In genomic region chr10:53580621-53581081, GRCm38 (mm10) we compare ENCODE assay signal across 8 mouse cellular contexts. TPM values are rescaled to one million over a fixed set of nuclear protein-coding genes. Genes with fewer than 3 reads are reported as not detected.
DNase-seq lines count a peak whose midpoint lies in the region; ATAC-seq lines count a peak whose summit lies in the region.

No protein-coding gene starts in this region.

- H3K27me3 ChIP-seq in embryonic facial prominence, embryonic 10.5 days (replicated peaks; ENCODE audit: low read depth, poor library complexity, severe bottlenecking) = no peaks in the 10 kb centered on the region
- no peaks in the 10 kb centered on the region for H3K27me3 ChIP-seq in intestine, embryonic 15.5 days (replicated peaks)

- peak overlapping the region; percentile 34; the same call in 1 of the 2 replicates for H3K9ac ChIP-seq in intestine, embryonic 15.5 days

- H3K4me3 ChIP-seq in embryonic facial prominence, embryonic 10.5 days = peak overlapping the region; percentile 53
- H3K4me3 ChIP-seq in intestine, embryonic 15.5 days (replicated peaks) = peak overlapping the region; percentile 40

- 11% methylated on average over 14 of the region's 14 CpGs for WGBS in embryonic facial prominence, embryonic 10.5 days
- WGBS in intestine, embryonic 15.5 days = 14% methylated on average over 14 of the region's 14 CpGs

- H3K9me3 ChIP-seq in embryonic facial prominence, embryonic 10.5 days = no peaks in the 10 kb centered on the region
- H3K9me3 ChIP-seq in intestine, embryonic 15.5 days = no peaks in the 10 kb centered on the region

- H3K4me1 ChIP-seq in embryonic facial prominence, embryonic 10.5 days = peaks cover 16% of the 10 kb centered on the region
- peaks cover 6% of the 10 kb centered on the region; the same call in 1 of the 2 replicates for H3K4me1 ChIP-seq in intestine, embryonic 15.5 days (replicated peaks)

- H3K27ac ChIP-seq in embryonic facial prominence, embryonic 10.5 days (replicated peaks) = peak overlapping the region; percentile 49
- peak overlapping the region; percentile 58 for H3K27ac ChIP-seq in intestine, embryonic 15.5 days

- H3K4me2 ChIP-seq in intestine, embryonic 15.5 days (replicated peaks) = peak overlapping the region; percentile 89

- ATAC-seq in granulocyte monocyte progenitor cell, adult 5-6 weeks (replicated peaks; ENCODE audit: poor library complexity, severe bottlenecking) = peak; percentile 77
- ATAC-seq in intestine, embryonic 15.5 days = peak; percentile 94
- peak; percentile 98 for ATAC-seq in megakaryocyte-erythroid progenitor cell, adult 5-6 weeks (replicated peaks; ENCODE audit: low FRiP score, low TSS enrichment, poor library complexity, severe bottlenecking)

- DNase-seq in adrenal gland, postnatal 36 days = peak; percentile 78 to 84
- DNase-seq in embryonic facial prominence, embryonic 10.5 days (ENCODE audit: low spot score) = peak; percentile 42
- DNase-seq in left cerebral cortex, postnatal 36 days (ENCODE audit: low spot score in 2 of 2) = peak; percentile 30 to 58
- peak; percentile 46 for DNase-seq in right cerebral cortex, postnatal 25 days
- no peak for DNase-seq in natural killer cell, adult 2 months (ENCODE audit: low spot score in 2 of 2)

- intact Hi-C loops in left cerebral cortex, postnatal 36 days (cut with DNase I) = no loop called here

- no peaks in the 10 kb centered on the region for H3K36me3 ChIP-seq in embryonic facial prominence, embryonic 10.5 days (replicated peaks)
- no peaks in the 10 kb centered on the region for H3K36me3 ChIP-seq in intestine, embryonic 15.5 days

RNA-seq across cellular contexts. Expression of gene Asf1a, which starts 15.9 kb away (rescaled TPM):
- 10 to 100 TPM; 30.4 to 30.7 TPM for total RNA-seq in adrenal gland, postnatal 36 days (2021)
- polyA plus RNA-seq in embryonic facial prominence, embryonic 10.5 days (2016; fragmentation: Nextera tagmentation; extraction: Ambion mirVana) = 163 and 164 TPM in 2 replicates
- 99.2 and 116 TPM in 2 replicates for total RNA-seq in granulocyte monocyte progenitor cell, adult 5-6 weeks (2014; fragmentation: Nextera tagmentation)
- 113 and 122 TPM in 2 replicates for total RNA-seq in granulocyte monocyte progenitor cell, adult 5-6 weeks (2017)
- polyA plus RNA-seq in intestine, embryonic 15.5 days (2015; fragmentation: Nextera tagmentation; extraction: Ambion mirVana) = 79.3 and 97.2 TPM in 2 replicates
- total RNA-seq in left cerebral cortex, postnatal 36 days (2021) = 10 to 100 TPM; 16.6 to 21.6 TPM
- total RNA-seq in megakaryocyte-erythroid progenitor cell, adult 5-6 weeks (2014; fragmentation: Nextera tagmentation) = 118 and 119 TPM in 2 replicates
- 67.6 and 127 TPM in 2 replicates for total RNA-seq in megakaryocyte-erythroid progenitor cell, adult 5-6 weeks (2017)

RNA-seq across cellular contexts. Expression of gene Mcm9, which starts 49.6 kb away (rescaled TPM):
- total RNA-seq in adrenal gland, postnatal 36 days (2021) = 10 to 100 TPM in 1 of 2 experiments, 1 to 10 TPM in 1; 7.0 to 12.5 TPM
- polyA plus RNA-seq in embryonic facial prominence, embryonic 10.5 days (2016; fragmentation: Nextera tagmentation; extraction: Ambion mirVana) = 13.5 and 14.1 TPM in 2 replicates
- 22.4 and 23.8 TPM in 2 replicates for total RNA-seq in granulocyte monocyte progenitor cell, adult 5-6 weeks (2014; fragmentation: Nextera tagmentation)
- total RNA-seq in granulocyte monocyte progenitor cell, adult 5-6 weeks (2017) = 10.8 and 29.0 TPM in 2 replicates
- polyA plus RNA-seq in intestine, embryonic 15.5 days (2015; fragmentation: Nextera tagmentation; extraction: Ambion mirVana) = 7.4 and 8.3 TPM in 2 replicates
- 1 to 10 TPM; 5.8 to 6.3 TPM for total RNA-seq in left cerebral cortex, postnatal 36 days (2021)
- total RNA-seq in megakaryocyte-erythroid progenitor cell, adult 5-6 weeks (2014; fragmentation: Nextera tagmentation) = 17.9 and 47.4 TPM in 2 replicates
- 9.3 and 16.5 TPM in 2 replicates for total RNA-seq in megakaryocyte-erythroid progenitor cell, adult 5-6 weeks (2017)

Comparison
In these comparisons a context has a peak if more than half of its experiments do, and no peak if none do; other contexts are left out.
1. DNase-seq: peak in adrenal gland, postnatal 36 days (2 of 2), embryonic facial prominence, embryonic 10.5 days (single experiment), left cerebral cortex, postnatal 36 days (2 of 2) and right cerebral cortex, postnatal 25 days (single experiment); none in natural killer cell, adult 2 months (0 of 2).
2. Peak in every context shown above with its lines, with median percentiles within 50 percentile points of each other: ATAC-seq.